In genomic region chr5:70736156-70736555, GRCm38 (mm10) we compare ENCODE assay signal across 15 mouse cellular contexts.
"Had no signal": no experiment of that assay in that cellular context is flagged by ENCODE, and none has a peak within 500 bp of the region (broad histone marks: within the 10 kb centered on the region; RNA-seq: fewer than 3 reads in every experiment).

No protein-coding gene starts in this region.

- DNase-seq: lung, adult 18-20 months; lung, embryonic 14.5 days; lung, postnatal 10 days; lung, postnatal 4 days; midbrain, embryonic 14.5 days; right cerebral cortex, postnatal 14 days; thymus, adult 2 months; thymus, postnatal 25 days; thymus, postnatal 4 days had no signal

- H3K27me3 ChIP-seq: midbrain, embryonic 12.5 days; neural tube, embryonic 12.5 days; stomach, embryonic 15.5 days had no signal

- H3K27ac ChIP-seq: midbrain, embryonic 10.5 days; midbrain, embryonic 12.5 days; neural tube, embryonic 12.5 days; stomach, embryonic 15.5 days; stomach, postnatal 0 days had no signal

- H3K9ac ChIP-seq: lung, embryonic 14.5 days; midbrain, embryonic 12.5 days; neural tube, embryonic 12.5 days; stomach, embryonic 15.5 days had no signal

- ATAC-seq: midbrain, embryonic 16.5 days had no signal

- H3K4me2 ChIP-seq: lung, embryonic 14.5 days; midbrain, embryonic 12.5 days; neural tube, embryonic 12.5 days; stomach, embryonic 15.5 days had no signal

- H3K4me3 ChIP-seq: midbrain, embryonic 10.5 days; midbrain, embryonic 12.5 days; neural tube, embryonic 12.5 days; stomach, embryonic 15.5 days had no signal

- H3K9me3 ChIP-seq: midbrain, embryonic 10.5 days; midbrain, embryonic 12.5 days; neural tube, embryonic 12.5 days; stomach, embryonic 15.5 days had no signal

- H3K36me3 ChIP-seq: midbrain, embryonic 10.5 days; midbrain, embryonic 12.5 days; neural tube, embryonic 12.5 days; stomach, embryonic 15.5 days had no signal

- H3K4me1 ChIP-seq: midbrain, embryonic 10.5 days; midbrain, embryonic 12.5 days; neural tube, embryonic 12.5 days; stomach, embryonic 15.5 days had no signal
